Mouse (Mus musculus) embryo, embryonic 10.5 days (tissue): ENCODE data around the gene Gm17268.
A peak's percentile ranks its signal among the peaks of the same experiment; 100 is the strongest.

Source experiments
- DNase-seq: peaks from one replicate; pipeline ENCODE4 v3.0.0-alpha.2; 2015; ENCODE audit warnings: low spot score

The Gm17268 gene

DNA sequence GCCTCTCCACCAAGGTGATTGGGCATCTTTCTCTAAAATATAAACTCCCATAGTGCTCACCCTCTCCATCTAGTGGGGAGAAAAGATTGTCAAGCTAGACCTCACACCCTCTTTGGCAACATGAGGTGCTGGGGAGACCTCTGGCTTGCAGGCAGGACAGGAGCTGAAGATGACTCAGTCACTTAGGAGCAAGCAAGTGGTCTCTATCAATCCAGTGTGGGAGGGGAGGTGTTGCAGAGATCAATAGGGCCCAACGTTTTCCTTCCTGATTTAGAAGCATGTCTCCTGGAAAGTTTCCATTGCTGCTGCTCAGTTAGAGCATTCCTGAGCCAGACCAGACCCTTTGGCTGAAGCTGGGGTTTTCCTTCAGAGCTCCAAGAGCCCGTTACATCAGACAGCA, at the start of gene Gm17268:
TSS of gene Gm17268 (minus strand) at position 28 of the 400 bp plus-strand sequence.
- DNase-seq, result no peak

DNA sequence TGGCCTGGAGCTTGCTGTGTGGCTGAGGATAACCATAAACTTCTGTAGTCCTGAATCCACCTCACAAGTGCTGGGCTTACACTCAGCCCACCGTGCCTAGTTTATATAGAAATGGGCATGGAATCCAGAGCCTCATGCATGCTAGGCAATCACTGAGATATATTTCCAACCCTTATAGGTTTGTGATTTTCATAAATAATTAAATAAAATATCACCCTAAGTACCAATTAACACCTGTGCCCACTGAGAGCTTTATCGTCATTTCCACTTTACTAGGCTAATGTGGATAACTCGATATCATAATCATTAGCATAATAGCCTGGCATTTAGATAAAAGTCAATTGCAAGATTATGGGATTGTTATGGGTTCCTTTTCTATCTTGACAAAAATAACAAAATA, 46.0 kb upstream of the Gm17268 start:
- DNase-seq, result no peak

DNA sequence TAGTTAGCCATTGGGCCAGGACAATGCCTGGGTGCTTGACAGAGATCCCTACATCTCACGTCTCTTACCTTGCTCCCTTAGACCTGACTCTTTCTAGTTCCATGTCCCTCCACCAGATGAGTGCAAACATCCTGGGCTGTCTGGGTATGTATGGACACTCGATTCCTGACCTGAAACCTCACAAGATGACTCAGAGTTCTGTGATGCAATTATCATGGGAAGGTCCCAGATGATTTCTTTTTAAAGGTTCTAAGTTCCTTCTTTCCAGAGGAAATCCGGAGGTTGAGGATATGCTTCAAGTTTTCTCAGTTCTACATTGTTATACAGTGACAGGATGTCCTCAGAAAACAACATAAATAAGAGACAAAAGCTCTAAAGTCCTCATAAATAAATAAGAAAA, 42.5 kb upstream of the Gm17268 start:
- no peak for DNase-seq

DNA sequence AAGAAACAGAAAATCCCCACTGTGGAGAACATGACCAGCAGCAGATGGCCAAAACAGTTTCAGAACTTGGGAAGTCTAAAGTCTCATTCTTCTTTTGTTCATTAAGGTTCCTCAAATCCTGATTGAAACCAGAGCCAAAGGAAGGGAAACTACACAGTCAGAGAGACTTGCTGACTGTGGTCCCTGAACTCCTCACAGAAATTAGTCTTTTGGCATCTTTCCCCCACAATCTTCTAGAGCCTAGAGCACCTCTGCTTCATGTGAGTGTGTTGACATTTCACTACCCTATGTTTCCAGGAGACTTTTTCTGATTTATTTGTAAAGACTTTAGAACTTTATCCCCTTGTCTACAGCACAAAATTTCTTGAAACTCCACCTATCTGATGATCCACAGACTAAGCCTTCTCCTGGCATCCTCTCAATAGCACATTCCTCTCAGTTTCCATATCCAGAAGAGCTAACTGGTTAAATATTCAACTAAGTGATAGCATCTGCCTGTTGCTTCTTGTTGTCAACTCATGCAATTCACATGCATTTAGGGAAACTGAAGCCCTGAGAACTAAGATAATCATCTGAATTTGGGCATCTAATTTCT, 39.9 kb upstream of the Gm17268 start:
- no peak for DNase-seq

GRCm38 (mm10) chr11:82077031-82077430, 38.7 kb upstream of the Gm17268 start:
- DNase-seq, result no peak

DNA sequence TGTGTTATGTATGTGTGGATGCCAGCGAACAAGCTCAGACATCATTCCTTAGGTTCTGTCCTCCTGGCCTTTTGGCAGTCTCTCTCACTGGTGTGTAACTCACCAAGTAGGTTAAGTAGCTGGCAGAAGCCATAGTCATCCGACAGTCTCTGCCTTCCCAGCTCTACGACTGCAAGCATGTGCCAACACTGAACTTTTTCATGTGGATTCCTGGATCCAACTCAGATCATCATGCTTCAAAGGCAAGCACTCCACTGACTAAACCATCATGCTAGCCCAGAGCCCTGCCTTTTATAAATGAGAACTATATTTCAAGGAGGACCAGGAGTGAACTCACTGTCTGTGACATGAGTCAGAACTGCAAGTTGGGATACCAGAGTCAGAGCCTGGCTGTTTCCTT, 35.3 kb upstream of the Gm17268 start:
- no peak for DNase-seq

DNA sequence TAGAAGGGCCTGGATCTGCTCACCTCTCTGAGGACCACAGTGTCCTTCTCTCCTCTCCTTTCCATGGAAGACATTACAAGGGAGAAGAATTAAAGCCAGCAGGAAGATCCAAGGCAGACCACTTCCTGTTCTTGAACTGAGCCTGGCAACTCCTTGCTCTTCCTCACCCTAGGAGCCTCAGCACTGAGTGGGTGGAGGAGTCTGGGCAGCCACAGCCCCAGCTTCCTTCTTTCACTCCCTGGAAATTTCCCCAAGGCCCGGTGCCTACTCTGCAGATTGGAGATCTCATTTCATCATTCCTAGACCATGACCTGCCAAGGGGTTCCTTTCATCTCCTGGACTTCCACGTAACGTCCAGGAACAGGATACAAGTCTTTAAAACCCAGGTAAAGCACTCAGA, 34.6 kb upstream of the Gm17268 start:
- no peak for DNase-seq

DNA sequence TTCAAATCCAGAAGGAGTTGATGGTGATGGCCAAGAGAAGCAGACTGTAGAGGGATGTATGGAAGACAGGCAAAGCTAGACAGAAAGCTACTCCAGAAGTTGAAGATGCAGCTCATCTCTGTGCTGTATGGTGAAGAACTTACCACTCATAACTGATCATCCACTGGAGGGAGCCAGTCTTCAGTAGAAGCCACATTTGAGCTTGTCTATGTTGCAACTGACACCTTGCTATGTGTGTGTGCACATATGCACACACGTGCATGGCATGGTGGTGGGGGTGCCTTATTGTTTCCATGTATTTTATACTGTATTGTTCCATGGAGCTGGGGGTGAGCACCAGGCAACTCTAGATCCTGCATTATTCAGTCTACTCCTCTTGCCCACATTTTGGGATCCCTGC, 34.0 kb upstream of the Gm17268 start:
- no peak for DNase-seq

- DNase-seq, result no peak
Measured at GRCm38 (mm10) chr11:82071076-82071475, 32.7 kb upstream of the Gm17268 start.

- DNase-seq, result no peak
Measured at GRCm38 (mm10) chr11:82066953-82067571, 28.7 kb upstream of the Gm17268 start.

DNA sequence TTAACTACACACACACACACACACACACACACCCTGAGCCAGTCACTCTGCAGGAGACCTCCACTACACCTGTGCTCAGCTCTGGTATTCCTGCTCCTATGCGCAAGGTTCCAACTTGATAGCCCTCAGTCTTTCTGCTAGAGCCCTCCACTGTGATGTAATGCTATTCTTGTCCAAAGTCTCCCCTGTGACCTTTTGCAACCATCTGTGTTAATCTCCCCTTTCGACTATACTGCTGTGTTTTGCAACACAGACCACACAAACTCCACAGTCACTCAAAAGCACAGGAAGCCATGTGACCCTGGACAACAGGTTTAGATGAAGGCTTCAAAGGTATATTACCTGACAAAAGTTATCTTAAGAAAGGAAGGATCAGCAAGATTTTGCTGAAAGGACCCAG, 25.1 kb upstream of the Gm17268 start:
- no peak for DNase-seq

DNA sequence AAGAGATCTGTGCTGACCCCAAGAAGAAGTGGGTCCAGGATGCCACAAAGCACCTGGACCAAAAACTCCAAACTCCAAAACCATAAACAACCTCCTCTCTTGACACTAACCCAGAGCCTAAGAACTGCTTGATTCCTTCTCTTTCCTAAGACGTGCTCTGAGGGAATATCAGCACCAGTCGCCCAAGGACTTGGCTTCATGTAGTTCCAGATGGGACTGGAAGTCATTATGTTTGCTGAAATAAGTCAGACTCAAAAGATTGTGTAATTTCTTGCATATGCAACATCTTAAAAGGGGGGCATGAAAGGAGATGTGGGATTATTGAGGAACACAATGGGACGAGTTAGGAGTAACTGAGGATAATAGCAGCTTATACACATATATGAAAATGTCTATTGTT, 23.9 kb upstream of the Gm17268 start:
- DNase-seq, result no peak

DNA sequence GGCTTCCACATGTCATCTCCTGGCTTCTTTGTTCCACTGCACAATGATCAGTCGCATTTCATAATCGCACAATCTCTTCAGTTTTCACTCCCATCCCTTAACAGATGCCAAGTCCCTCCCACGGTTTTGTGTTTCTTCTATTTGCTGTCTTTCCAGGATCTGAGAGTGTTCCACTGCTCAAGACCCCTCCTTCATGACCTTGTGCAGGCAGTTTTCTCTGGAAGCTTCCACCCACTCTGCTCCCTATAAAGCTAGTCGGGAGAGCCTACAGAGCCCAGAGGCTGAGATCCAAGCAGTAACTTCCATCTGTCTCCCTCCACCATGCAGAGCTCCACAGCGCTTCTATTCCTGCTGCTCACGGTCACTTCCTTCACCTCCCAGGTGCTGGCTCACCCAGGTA, 19.3 kb upstream of the Gm17268 start, which contains the start of gene Ccl11:
TSS of gene Ccl11 (plus strand) at position 178 of the 400 bp plus-strand sequence.
- no peak for DNase-seq

DNA sequence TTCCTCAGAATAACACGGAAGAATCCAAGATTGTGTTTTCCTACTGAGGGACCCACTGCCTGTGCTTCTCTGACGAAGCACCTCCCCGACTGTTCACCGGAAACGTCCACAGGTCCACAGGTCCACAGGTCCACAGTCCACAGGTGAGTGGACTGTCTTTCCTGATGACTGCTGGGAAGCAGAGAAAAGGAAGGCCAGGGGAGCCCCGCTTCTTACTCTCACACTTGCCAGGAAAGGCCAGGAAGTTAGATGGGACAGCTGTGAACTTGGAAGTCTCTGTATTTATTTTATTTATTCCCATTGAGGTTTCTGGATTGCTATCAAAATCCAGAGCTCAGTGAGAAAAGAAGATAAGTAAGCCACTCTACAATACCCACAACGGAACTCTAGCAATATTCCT, 15.5 kb upstream of the Gm17268 start:
- no peak for DNase-seq

GRCm38 (mm10) chr11:82047746-82048415, 9.5 kb upstream of the Gm17268 start:
- peak; percentile 82 for DNase-seq

- DNase-seq, result no peak
Measured at GRCm38 (mm10) chr11:82045471-82045870, 7.1 kb upstream of the Gm17268 start, which contains the start of gene Ccl7. Gene Ccl7 (plus strand): TSS chr11:82045712.

DNA sequence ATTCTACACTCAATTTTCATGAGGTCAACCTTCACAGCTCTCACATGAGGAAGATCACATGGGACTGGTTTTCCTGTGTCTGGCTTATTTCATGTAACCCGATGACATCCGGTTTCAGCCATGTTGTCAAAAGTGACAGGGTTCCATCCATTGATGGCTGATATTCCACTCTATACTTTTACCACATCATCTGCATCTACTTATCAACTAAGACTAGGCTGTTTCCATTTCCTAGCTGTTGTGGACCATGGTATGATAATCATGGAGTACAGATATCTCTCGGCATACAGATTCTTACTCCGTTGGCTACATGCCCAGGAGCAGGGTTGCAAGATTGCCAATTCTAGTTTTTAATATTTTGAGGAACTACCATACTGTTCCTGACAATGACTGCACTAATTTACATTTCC, 3.3 kb upstream of the Gm17268 start:
- DNase-seq, result no peak

DNA sequence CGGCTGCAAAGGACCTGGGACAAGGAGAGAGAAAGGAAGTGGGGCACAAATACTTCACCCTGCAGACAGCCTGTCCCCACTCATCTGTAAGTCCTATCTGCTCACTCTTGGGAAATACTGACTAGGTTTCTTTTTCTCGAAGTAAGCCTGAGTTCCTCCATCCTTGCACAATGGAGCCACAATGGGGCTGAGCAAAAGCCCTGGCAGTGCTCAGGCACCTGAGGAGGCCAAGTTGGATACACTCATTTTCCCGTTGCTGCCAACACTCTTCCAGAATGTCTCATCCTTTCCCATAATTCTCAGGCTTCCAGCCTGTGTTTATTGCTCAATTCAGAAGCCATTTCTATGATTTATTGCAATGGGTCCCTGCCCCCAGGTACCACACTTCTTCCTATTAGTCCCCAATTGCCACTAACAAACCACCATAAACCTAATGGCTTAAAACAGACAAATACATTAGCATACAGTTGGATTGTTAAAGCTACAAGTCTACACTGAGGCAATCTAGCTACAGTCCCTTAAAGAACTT, 834 bp upstream of the Gm17268 start:
- no peak for DNase-seq

DNA sequence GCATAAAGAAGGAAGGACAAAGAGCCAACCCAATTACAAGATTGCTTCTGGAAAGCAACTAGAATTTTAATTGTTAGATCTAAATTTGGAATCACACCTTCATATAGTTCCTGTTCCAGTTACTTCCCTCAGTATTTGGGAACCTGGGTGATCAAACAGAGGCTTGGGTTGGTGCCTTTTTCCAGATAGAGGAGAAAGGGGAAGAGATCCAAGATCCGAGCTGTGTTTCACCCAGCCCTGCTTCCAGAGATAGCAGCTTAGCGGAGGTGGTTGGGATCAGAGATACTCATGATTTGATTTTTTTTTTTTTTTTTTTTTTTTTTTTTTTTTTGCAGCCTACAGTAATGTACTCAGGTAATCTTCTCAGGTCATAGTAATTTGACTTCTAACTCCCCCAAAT, 2.5 kb downstream of the Gm17268 start:
- DNase-seq, result no peak

DNA sequence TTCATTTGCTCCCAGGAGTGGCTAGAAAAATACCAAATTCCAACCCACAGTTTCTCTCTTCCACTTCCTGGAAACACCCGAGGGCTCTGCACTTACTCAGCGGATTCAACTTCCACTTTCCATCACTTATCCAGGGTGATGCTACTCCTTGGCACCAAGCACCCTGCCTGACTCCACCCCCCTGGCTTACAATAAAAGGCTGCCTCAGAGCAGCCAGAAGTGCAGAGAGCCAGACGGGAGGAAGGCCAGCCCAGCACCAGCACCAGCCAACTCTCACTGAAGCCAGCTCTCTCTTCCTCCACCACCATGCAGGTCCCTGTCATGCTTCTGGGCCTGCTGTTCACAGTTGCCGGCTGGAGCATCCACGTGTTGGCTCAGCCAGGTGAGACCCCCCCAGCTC, 3.0 kb downstream of the Gm17268 start, which contains the start of gene Ccl2:
TSS of gene Ccl2 (plus strand) at position 216 of the 400 bp plus-strand sequence.
- DNase-seq, result no peak

- no peak for DNase-seq
Measured at GRCm38 (mm10) chr11:82034446-82034845, 3.9 kb downstream of the Gm17268 start.

DNA sequence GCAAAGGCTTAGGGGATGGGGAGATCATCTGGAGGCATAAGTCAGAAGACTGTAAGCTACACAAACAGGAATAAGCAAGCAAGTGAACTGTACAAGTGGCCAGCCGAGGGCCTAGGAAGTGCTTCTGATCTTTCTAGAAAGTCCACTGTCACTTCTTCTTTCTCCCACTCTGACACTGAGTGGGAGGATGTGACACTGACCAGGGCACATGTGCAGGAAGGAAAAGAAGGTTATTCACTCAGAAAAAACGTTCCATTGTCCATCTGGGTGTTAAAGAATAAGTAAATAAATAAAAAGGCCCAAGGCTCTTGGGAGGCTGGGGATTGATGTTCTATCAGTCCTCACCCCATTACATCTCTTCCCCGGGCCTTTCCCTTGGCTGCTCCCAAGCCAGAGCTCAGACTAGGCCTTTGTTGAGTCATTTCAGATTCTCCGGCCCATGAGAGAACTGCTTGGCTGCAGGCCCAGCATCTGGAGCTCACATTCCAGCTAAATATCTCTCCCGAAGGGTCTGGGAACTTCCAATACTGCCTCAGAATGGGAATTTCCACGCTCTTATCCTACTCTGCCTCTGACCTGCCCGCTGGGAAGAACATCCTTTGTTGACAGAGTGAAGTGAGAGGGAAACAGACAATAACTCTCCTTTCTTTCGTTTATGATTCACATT, 5.6 kb downstream of the Gm17268 start:
- peak; percentile 20 for DNase-seq

DNA sequence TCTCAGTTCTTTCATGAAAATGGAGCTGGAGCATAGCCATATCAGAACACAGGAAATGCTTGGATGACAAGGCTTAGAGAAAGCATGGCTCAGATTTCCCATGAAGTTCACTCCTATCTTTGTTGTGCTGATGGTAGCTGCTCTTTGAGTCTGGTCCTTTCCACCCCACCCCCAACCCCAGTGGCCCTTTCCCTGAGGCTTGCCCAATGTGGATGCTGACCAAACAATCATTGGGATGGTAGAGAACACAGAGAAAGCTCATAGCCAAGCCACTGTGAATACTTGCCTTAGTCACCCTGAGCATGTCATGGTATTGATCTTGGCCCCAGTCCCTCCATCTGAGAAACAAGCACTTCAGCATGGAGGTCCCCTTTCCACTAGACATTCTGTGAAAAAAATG, 6.2 kb downstream of the Gm17268 start:
- DNase-seq, result no peak
